Mouse (Mus musculus) yolk sac, embryonic 10.5 days (tissue): ENCODE measurements around the gene Foxp1.

Source experiments
- DNase-seq: peaks from one replicate; pipeline ENCODE4 v3.0.0-alpha.2; 2017; ENCODE audit warnings: low spot score

The Foxp1 gene

GRCm38 (mm10) chr6:99093856-99094255 is 428.7 kb downstream of the Foxp1 start:
- DNase-seq = no peak

GRCm38 (mm10) chr6:99093208-99093607 is 429.3 kb downstream of the Foxp1 start:
- DNase-seq = no peak

GRCm38 (mm10) chr6:99091799-99092198 is 430.7 kb downstream of the Foxp1 start:
- no peak for DNase-seq

GRCm38 (mm10) chr6:99087598-99087997 is 434.9 kb downstream of the Foxp1 start:
- no peak for DNase-seq

GRCm38 (mm10) chr6:99084956-99085355 is 437.6 kb downstream of the Foxp1 start:
- DNase-seq = no peak

- peak; percentile 15 for DNase-seq
Observed at GRCm38 (mm10) chr6:99081259-99081658, 441.3 kb downstream of the Foxp1 start.

GRCm38 (mm10) chr6:99079041-99079835 is 443.3 kb downstream of the Foxp1 start:
- DNase-seq = no peak

GRCm38 (mm10) chr6:99078089-99078488 is 444.4 kb downstream of the Foxp1 start:
- DNase-seq = no peak

- DNase-seq = no peak
Observed at GRCm38 (mm10) chr6:99073303-99074271, 448.9 kb downstream of the Foxp1 start.

- DNase-seq = no peak
Observed at GRCm38 (mm10) chr6:99070710-99071109, 451.8 kb downstream of the Foxp1 start.

GRCm38 (mm10) chr6:99069726-99070125 is 452.8 kb downstream of the Foxp1 start:
- no peak for DNase-seq

- DNase-seq = no peak
Observed at GRCm38 (mm10) chr6:99065569-99066353, 456.8 kb downstream of the Foxp1 start.

- no peak for DNase-seq
Observed at GRCm38 (mm10) chr6:99063982-99064484, 458.5 kb downstream of the Foxp1 start.

- DNase-seq = no peak
Observed at GRCm38 (mm10) chr6:99062931-99063330, 459.6 kb downstream of the Foxp1 start.

GRCm38 (mm10) chr6:99058688-99059087 is 463.8 kb downstream of the Foxp1 start:
- DNase-seq = no peak

- no peak for DNase-seq
Observed at GRCm38 (mm10) chr6:99057113-99057553, 465.4 kb downstream of the Foxp1 start.

GRCm38 (mm10) chr6:99056379-99056778 is 466.1 kb downstream of the Foxp1 start:
- no peak for DNase-seq

- no peak for DNase-seq
Observed at GRCm38 (mm10) chr6:99053998-99054397, 468.5 kb downstream of the Foxp1 start.

GRCm38 (mm10) chr6:99053111-99053510 is 469.4 kb downstream of the Foxp1 start:
- no peak for DNase-seq

GRCm38 (mm10) chr6:99051724-99052123 is 470.8 kb downstream of the Foxp1 start:
- DNase-seq = no peak

- DNase-seq = no peak
Observed at GRCm38 (mm10) chr6:99050288-99051006, 472.1 kb downstream of the Foxp1 start.
